Mouse (Mus musculus) layer of hippocampus, adult 2 months (tissue): ENCODE measurements around the gene Gm10031. TPM values are rescaled to one million over a fixed set of nuclear protein-coding genes. Genes with fewer than 3 reads are reported as not detected.
"Not testable (repeated sequence)": the region's sequence is repeated elsewhere in the genome, so short reads cannot be mapped to it uniquely, and the experiment has no call there.

ENCODE experiments used
- DNase-seq, 2 experiments: peaks; one replicate each; pipeline ENCODE4 v3.0.0; 2022; ENCODE audit warnings: low spot score in 2 of 2
- H3K27ac ChIP-seq: fragments of 200-600 bp; 2 replicates; pipeline ENCODE4 v1.8.1; 2022
- H3K4me3 ChIP-seq: fragments of 200-600 bp; 2 replicates; pipeline ENCODE4 v1.8.1; 2022; ENCODE audit warnings: mild to moderate bottlenecking
- CTCF ChIP-seq: fragments of 200-600 bp; conservative IDR thresholded peaks from 2 replicates; pipeline ENCODE4 v1.8.1; 2022; ENCODE audit warnings: antibody characterized with exemption, mild to moderate bottlenecking, moderate library complexity
- total RNA-seq, 2 experiments: library from RNA; stranded (reverse); gene quantifications; 2 replicates each; pipeline ENCODE4 v1.2.3; 2021

The Gm10031 gene
- total RNA-seq, 2 experiments from 2014 or later: 40.4 to 44.5 TPM

- no peak for TF ChIP-seq CTCF
- no peak overlapping the region for H3K4me3 ChIP-seq
- no peak for DNase-seq
- no peak overlapping the region for H3K27ac ChIP-seq
These were observed 3.6 kb upstream of the Gm10031 start for GRCm38 (mm10) chr1:156520136-156520780.

DNA sequence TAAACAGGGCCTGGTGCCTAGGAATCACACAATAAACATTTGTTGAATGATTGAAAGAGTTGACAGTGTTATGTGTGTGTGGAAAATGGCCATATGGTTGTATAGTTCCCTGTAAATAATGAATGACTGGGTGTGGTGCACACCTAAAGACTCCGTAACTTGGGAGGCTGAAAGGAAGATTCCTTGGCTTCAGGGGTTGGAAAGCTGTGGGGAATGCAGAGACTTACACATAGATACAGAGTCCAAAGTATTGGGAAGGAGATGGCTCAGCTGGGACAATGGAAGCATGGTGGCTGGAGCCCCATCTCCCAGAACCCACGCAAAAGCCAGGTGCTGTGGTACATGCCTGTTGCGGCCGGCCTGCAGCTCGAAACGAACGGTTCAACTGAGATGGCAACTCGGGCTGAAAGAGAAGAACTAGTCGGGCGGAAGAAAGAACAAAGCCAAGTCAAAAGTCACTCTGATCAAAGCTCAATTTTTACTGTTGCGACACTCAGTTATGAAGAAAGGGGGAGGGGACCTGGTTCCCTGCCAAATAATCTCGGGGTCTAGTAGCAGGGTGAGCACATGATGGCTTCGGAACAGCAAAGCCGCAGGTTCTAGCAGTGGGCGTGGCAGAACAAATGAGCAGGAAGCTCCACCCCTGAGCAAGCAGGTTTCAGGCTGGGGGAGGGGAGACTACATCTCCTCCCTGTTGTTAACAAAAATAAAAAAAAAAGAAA is 1.9 kb upstream of the Gm10031 start:
- Histone ChIP-seq H3K27ac (no peak overlapping the region), H3K4me3 (no peak overlapping the region)
- no peak for DNase-seq
- TF ChIP-seq CTCF: no peak

DNA sequence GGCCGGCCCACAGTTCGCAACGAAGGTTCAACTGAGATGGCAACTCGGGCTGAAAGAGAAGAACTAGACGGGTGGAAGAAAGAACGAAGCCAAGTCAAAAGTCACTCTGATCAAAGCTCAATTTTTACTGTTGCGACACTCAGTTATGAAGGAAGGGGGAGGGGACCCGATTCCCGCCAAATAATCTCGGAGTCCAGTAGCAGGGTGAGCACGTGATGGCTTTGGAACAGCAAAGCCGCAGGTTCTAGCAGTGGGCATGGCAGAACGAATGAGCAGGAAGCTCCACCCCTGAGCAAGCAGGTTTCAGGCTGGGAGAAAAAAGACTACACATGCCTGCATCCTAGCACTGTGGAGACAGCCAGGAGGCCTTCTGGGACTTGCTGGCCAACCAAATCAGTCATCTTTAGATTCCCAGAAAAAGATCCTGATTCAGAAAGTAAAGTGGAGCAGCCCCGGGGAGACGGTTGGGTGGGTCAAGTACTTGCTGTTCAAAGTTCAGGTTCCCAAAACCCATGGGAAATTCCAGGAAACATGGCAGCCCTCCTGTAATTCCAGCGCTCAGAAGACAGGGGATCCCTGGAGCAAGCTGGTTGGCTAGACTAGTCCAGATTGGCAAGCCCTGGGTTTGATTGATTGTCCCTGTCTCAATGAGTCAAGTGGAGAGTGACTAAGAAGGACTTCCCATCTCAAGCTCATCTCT is 8.8 kb downstream of the Gm10031 start:
- not testable (repeated sequence) for H3K27ac ChIP-seq, H3K4me3 ChIP-seq, DNase-seq

GRCm38 (mm10) chr1:156533483-156533882 is 9.7 kb downstream of the Gm10031 start:
- no peak for DNase-seq
- Histone ChIP-seq H3K4me3 (no peak overlapping the region), H3K27ac (no peak overlapping the region)
- TF ChIP-seq CTCF: no peak

- DNase-seq: no peak
- TF ChIP-seq CTCF: no peak
- H3K27ac ChIP-seq: no peak overlapping the region
- no peak overlapping the region for H3K4me3 ChIP-seq
These were observed 10.1 kb downstream of the Gm10031 start for GRCm38 (mm10) chr1:156533911-156534310.

DNA sequence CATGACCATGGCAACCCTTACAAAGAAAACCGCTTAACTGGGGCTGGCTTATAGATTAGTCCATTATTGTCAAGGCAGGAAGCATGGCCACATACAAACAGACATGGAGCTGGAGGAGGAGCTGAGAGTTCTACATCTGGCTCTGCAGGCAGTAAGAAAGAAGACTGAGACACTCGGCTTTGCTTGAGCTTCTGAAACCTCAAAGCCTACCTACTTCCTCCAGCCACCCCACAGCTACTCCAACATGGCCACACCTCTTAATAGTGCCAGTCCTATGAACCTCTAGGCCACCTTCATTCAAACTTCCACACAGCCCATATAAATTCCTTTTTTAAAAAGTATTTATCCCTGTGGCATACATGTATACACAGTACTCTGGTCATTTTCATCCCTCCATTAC is 13.2 kb downstream of the Gm10031 start:
- no peak overlapping the region for H3K4me3 ChIP-seq
- no peak for TF ChIP-seq CTCF
- no peak for DNase-seq
- H3K27ac ChIP-seq: no peak overlapping the region

DNA sequence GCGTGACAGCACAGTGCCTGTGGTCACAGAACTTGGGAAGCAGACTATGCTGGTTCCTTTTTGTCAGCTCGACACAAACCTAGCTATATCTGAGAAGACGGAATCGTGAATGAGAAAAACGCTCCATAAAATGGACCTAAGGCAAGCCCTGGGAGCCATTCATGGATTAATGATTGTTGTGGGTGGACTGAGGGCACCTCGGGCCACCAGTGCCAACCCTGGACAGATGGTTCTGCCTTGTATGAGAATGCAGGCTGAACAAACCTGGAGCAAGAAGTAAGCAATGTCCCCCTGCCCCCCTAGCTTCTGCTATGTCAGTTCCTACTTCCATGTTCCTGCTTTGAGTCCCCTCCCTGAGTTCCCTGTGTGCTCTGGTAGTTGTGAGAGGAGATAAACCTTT is 13.9 kb downstream of the Gm10031 start:
- no peak for DNase-seq
- no peak overlapping the region for H3K27ac ChIP-seq
- H3K4me3 ChIP-seq: no peak overlapping the region
- no peak for TF ChIP-seq CTCF

- peak; percentile 76 for TF ChIP-seq CTCF
- H3K4me3 ChIP-seq: no peak overlapping the region
- no peak overlapping the region for H3K27ac ChIP-seq
- DNase-seq: no peak
These were observed 14.6 kb downstream of the Gm10031 start for GRCm38 (mm10) chr1:156538382-156538781.

GRCm38 (mm10) chr1:156539787-156540560 is 16.2 kb downstream of the Gm10031 start:
- peak; percentile 84 for TF ChIP-seq CTCF
- no peak overlapping the region for H3K4me3 ChIP-seq
- H3K27ac ChIP-seq: no peak overlapping the region
- DNase-seq: peak; percentile 52 to 55

DNA sequence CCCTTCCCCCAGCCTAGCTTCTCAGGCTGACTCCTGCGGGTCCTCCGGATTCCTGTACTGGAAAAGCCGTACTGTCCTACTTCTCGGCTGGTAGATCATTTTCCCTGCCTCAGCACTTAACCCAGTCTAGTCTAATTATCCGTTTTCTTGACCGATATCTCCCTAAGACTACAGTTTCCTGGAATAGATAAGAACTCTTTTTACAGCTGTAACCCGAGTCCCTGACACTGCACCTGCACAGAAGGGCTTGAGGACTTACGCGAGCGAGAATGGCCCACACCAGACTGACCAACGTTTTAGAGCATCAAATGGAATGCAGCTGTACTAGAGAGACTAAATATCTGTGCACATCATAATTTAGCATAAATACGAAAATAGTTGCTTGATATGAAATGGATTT is 20.2 kb downstream of the Gm10031 start:
- Histone ChIP-seq H3K4me3 (no peak overlapping the region), H3K27ac (no peak overlapping the region)
- no peak for DNase-seq
- no peak for TF ChIP-seq CTCF

GRCm38 (mm10) chr1:156558024-156558930 is 34.5 kb downstream of the Gm10031 start, which contains the start of gene Abl2:
Gene Abl2, plus strand, starts transcription at chr1:156558786.
- peak; percentile 88 to 89 for DNase-seq
- peak; percentile 40 for TF ChIP-seq CTCF
- H3K4me3 ChIP-seq: peak within 1 kb of the TSS; percentile 63
- H3K27ac ChIP-seq: peak within 1 kb of the TSS; percentile 100
